Mouse (Mus musculus) kidney, embryonic 16.5 days (tissue): ENCODE results near the gene Fkbp5. TPM values are rescaled to one million over a fixed set of nuclear protein-coding genes. Genes with fewer than 3 reads are reported as not detected.

Experiments
- ATAC-seq: fragments of 200-750 bp; cut with Nextera tagmentation; 2 replicates; pipeline ENCODE4 v1.8.0; 2017; ENCODE audit warnings: moderate TSS enrichment; ENCODE audit not compliant: low FRiP score, low TSS enrichment
- H3K27ac ChIP-seq: fragments of 300-500 bp; sonication (generic); 2 replicates; pipeline ENCODE4 v1.5.1; 2014; ENCODE audit warnings: low read length
- H3K27me3 ChIP-seq: fragments of 300-500 bp; sonication (generic); 2 replicates; pipeline ENCODE4 v1.6.1; 2014; ENCODE audit warnings: low read length, control low read depth, mixed read lengths; ENCODE audit not compliant: insufficient read depth
- H3K36me3 ChIP-seq: fragments of 300-500 bp; sonication (generic); 2 replicates; pipeline ENCODE4 v1.6.1; 2014; ENCODE audit warnings: low read length, control low read depth, mixed read lengths; ENCODE audit not compliant: insufficient read depth
- H3K4me1 ChIP-seq: fragments of 300-500 bp; sonication (generic); 2 replicates; pipeline ENCODE4 v1.6.1; 2014; ENCODE audit warnings: low read length, control low read depth, mixed read lengths; ENCODE audit not compliant: insufficient read depth
- H3K4me2 ChIP-seq: fragments of 300-500 bp; sonication (generic); replicated peaks from 2 replicates; pipeline ENCODE4 v1.6.1; 2014; ENCODE audit warnings: low read depth, low read length
- H3K4me3 ChIP-seq: fragments of 300-500 bp; sonication (generic); 2 replicates; pipeline ENCODE4 v1.5.1; 2014; ENCODE audit warnings: mild to moderate bottlenecking, low read length
- H3K9ac ChIP-seq: fragments of 300-500 bp; sonication (generic); replicated peaks from 2 replicates; pipeline ENCODE4 v1.6.1; 2014; ENCODE audit warnings: low read length
- H3K9me3 ChIP-seq: fragments of 300-500 bp; sonication (generic); 2 replicates; pipeline ENCODE4 v1.6.1; 2016; ENCODE audit warnings: low read length, control low read depth
- WGBS: fragments of 180-500 bp; shearing (Covaris S2); extraction: QIAGEN DNeasy Blood & Tissue Kit; methylation state at CpG from one replicate; pipeline ENCODE4 v1.1.7; 2014; 5-methylcytosine and 5-hydroxymethylcytosine counted together
- polyA plus RNA-seq: library from polyadenylated mRNA; unstranded; fragments of >200 nt; fragmentation: Nextera tagmentation; extraction: Ambion mirVana; gene quantifications from 2 replicates; pipeline ENCODE4 v1.2.1, GENCODE M21; 2015

Fkbp5 gene
- polyA plus RNA-seq, 1 experiment from 2014 or later: 35.5 TPM

- no peaks in the 10 kb centered on the region for H3K9me3 ChIP-seq
- H3K4me2 ChIP-seq: no peak overlapping the region
- no peaks in the 10 kb centered on the region for H3K27me3 ChIP-seq
- no peak overlapping the region for H3K4me3 ChIP-seq
- H3K27ac ChIP-seq: no peak overlapping the region
- WGBS: 66% methylated on average over 5 of the region's 5 CpGs
- no peaks in the 10 kb centered on the region for H3K4me1 ChIP-seq
- ATAC-seq: no peak
- H3K36me3 ChIP-seq: no peaks in the 10 kb centered on the region
- no peak overlapping the region for H3K9ac ChIP-seq
Observed at GRCm38 (mm10) chr17:28434921-28435485, 82.3 kb downstream of the Fkbp5 start.

- no peaks in the 10 kb centered on the region for H3K36me3 ChIP-seq
- ATAC-seq: no peak
Observed at GRCm38 (mm10) chr17:28433029-28433428, 84.3 kb downstream of the Fkbp5 start.

GRCm38 (mm10) chr17:28431931-28432335 is 85.4 kb downstream of the Fkbp5 start:
- WGBS: 74% methylated on average over 6 of the region's 6 CpGs
- no peaks in the 10 kb centered on the region for H3K27me3 ChIP-seq
- H3K27ac ChIP-seq: no peak overlapping the region
- H3K4me3 ChIP-seq: no peak overlapping the region
- no peaks in the 10 kb centered on the region for H3K9me3 ChIP-seq
- no peak for ATAC-seq
- H3K9ac ChIP-seq: no peak overlapping the region
- H3K36me3 ChIP-seq: no peaks in the 10 kb centered on the region
- H3K4me1 ChIP-seq: no peaks in the 10 kb centered on the region
- no peak overlapping the region for H3K4me2 ChIP-seq

More at GRCm38 (mm10) chr17:28433029-28433428, 84.3 kb downstream of the Fkbp5 start:
- H3K4me3 ChIP-seq: no peak overlapping the region
- no peaks in the 10 kb centered on the region for H3K9me3 ChIP-seq
- no peak overlapping the region for H3K4me2 ChIP-seq
- 88% methylated on average over 6 of the region's 6 CpGs for WGBS
- H3K27me3 ChIP-seq: no peaks in the 10 kb centered on the region
- H3K4me1 ChIP-seq: no peaks in the 10 kb centered on the region
- H3K9ac ChIP-seq: no peak overlapping the region
- no peak overlapping the region for H3K27ac ChIP-seq

GRCm38 (mm10) chr17:28431038-28431437 is 86.3 kb downstream of the Fkbp5 start:
- no peak overlapping the region for H3K9ac ChIP-seq
- H3K36me3 ChIP-seq: no peaks in the 10 kb centered on the region
- no peaks in the 10 kb centered on the region for H3K9me3 ChIP-seq
- no peaks in the 10 kb centered on the region for H3K4me1 ChIP-seq
- H3K27me3 ChIP-seq: no peaks in the 10 kb centered on the region
- H3K27ac ChIP-seq: no peak overlapping the region
- no peak overlapping the region for H3K4me2 ChIP-seq
- no peak for ATAC-seq
- no peak overlapping the region for H3K4me3 ChIP-seq
- WGBS: 74% methylated on average over 7 of the region's 7 CpGs

- Histone ChIP-seq H3K4me1 (no peaks in the 10 kb centered on the region), H3K4me3 (no peak overlapping the region), H3K9ac (no peak overlapping the region), H3K4me2 (no peak overlapping the region), H3K27ac (no peak overlapping the region), H3K27me3 (no peaks in the 10 kb centered on the region), H3K9me3 (no peaks in the 10 kb centered on the region), H3K36me3 (no peaks in the 10 kb centered on the region)
- WGBS: 66% methylated on average over 15 of the region's 15 CpGs
- ATAC-seq: no peak
Observed at GRCm38 (mm10) chr17:28428474-28429258, 88.7 kb downstream of the Fkbp5 start.

GRCm38 (mm10) chr17:28427666-28428065 is 89.7 kb downstream of the Fkbp5 start:
- Histone ChIP-seq H3K4me2 (no peak overlapping the region), H3K27me3 (no peaks in the 10 kb centered on the region), H3K36me3 (no peaks in the 10 kb centered on the region), H3K9ac (no peak overlapping the region), H3K4me3 (no peak overlapping the region), H3K9me3 (no peaks in the 10 kb centered on the region), H3K4me1 (no peaks in the 10 kb centered on the region), H3K27ac (no peak overlapping the region)
- WGBS: 92% methylated on average over 6 of the region's 6 CpGs
- ATAC-seq: no peak

GRCm38 (mm10) chr17:28424373-28424772 is 93.0 kb downstream of the Fkbp5 start:
- H3K4me2 ChIP-seq: no peak overlapping the region
- no peak for ATAC-seq

GRCm38 (mm10) chr17:28421071-28421470 is 96.3 kb downstream of the Fkbp5 start:
- no peak overlapping the region for H3K4me2 ChIP-seq
- no peaks in the 10 kb centered on the region for H3K9me3 ChIP-seq
- no peaks in the 10 kb centered on the region for H3K36me3 ChIP-seq
- ATAC-seq: no peak
- no peak overlapping the region for H3K4me3 ChIP-seq
- no peak overlapping the region for H3K27ac ChIP-seq
- peaks cover 12% of the 10 kb centered on the region for H3K4me1 ChIP-seq
- WGBS: 66% methylated on average over 5 of the region's 5 CpGs
- H3K27me3 ChIP-seq: no peaks in the 10 kb centered on the region
- no peak overlapping the region for H3K9ac ChIP-seq

More at GRCm38 (mm10) chr17:28424373-28424772, 93.0 kb downstream of the Fkbp5 start:
- peaks cover 12% of the 10 kb centered on the region for H3K4me1 ChIP-seq
- WGBS: 73% methylated on average over 6 of the region's 6 CpGs
- no peak overlapping the region for H3K9ac ChIP-seq
- no peaks in the 10 kb centered on the region for H3K36me3 ChIP-seq
- no peaks in the 10 kb centered on the region for H3K9me3 ChIP-seq
- no peak overlapping the region for H3K4me3 ChIP-seq
- no peak overlapping the region for H3K27ac ChIP-seq
- H3K27me3 ChIP-seq: no peaks in the 10 kb centered on the region

GRCm38 (mm10) chr17:28420229-28421051 is 96.9 kb downstream of the Fkbp5 start:
- WGBS: 21% methylated on average over 12 of the region's 12 CpGs
- no peak for ATAC-seq

More at GRCm38 (mm10) chr17:28420229-28421051, 96.9 kb downstream of the Fkbp5 start:
- Histone ChIP-seq H3K36me3 (peaks cover 4% of the 10 kb centered on the region; the same call in 1 of the 2 replicates), H3K27ac (no peak overlapping the region), H3K4me3 (no peak overlapping the region), H3K27me3 (no peaks in the 10 kb centered on the region), H3K4me2 (no peak overlapping the region), H3K9ac (no peak overlapping the region), H3K4me1 (peaks cover 12% of the 10 kb centered on the region), H3K9me3 (no peaks in the 10 kb centered on the region)
